Comparison of ENCODE assay signal across 16 mouse cellular contexts in genomic region chr13:41512243-41512642, GRCm38 (mm10).
"Had no signal": no experiment of that assay in that cellular context is flagged by ENCODE, and none has a peak within 500 bp of the region (broad histone marks: within the 10 kb centered on the region; RNA-seq: fewer than 3 reads in every experiment).

No protein-coding gene starts in this region.

- H3K4me3 ChIP-seq: layer of hippocampus, adult 2 months; limb, embryonic 10.5 days; limb, embryonic 13.5 days; liver, embryonic 12.5 days; liver, embryonic 15.5 days; lung, embryonic 15.5 days; megakaryocyte, embryonic 14.5 days had no signal

- ATAC-seq: liver, embryonic 12.5 days had no signal

- H3K9ac ChIP-seq: limb, embryonic 13.5 days; liver, embryonic 12.5 days; liver, embryonic 15.5 days; lung, embryonic 15.5 days had no signal

- H3K9me3 ChIP-seq: limb, embryonic 10.5 days; limb, embryonic 13.5 days; liver, embryonic 12.5 days; liver, embryonic 15.5 days; lung, embryonic 15.5 days; megakaryocyte, embryonic 14.5 days had no signal

- DNase-seq: layer of hippocampus, adult 9-11 months; liver; lung, adult 18-20 months; lung, postnatal 36 days; midbrain, embryonic 14.5 days; thymus, adult 2 months; thymus, postnatal 14 days; thymus, postnatal 4 days had no signal

- H3K4me1 ChIP-seq: liver, embryonic 12.5 days; liver, embryonic 15.5 days had no signal

- H3K36me3 ChIP-seq: limb, embryonic 10.5 days; limb, embryonic 13.5 days; liver, embryonic 12.5 days; liver, embryonic 15.5 days; lung, embryonic 15.5 days had no signal

- H3K27ac ChIP-seq: layer of hippocampus, adult 2 months; limb, embryonic 10.5 days; limb, embryonic 13.5 days; liver, embryonic 12.5 days; liver, embryonic 15.5 days had no signal

- H3K4me2 ChIP-seq: limb, embryonic 13.5 days; liver, embryonic 12.5 days; liver, embryonic 15.5 days; lung, embryonic 15.5 days; midbrain, embryonic 11.5 days had no signal

- H3K27me3 ChIP-seq: limb, embryonic 13.5 days; liver, embryonic 12.5 days; liver, embryonic 15.5 days; lung, embryonic 15.5 days had no signal
